Mouse (Mus musculus): ENCODE measurements around the gene Gm13723.

Gm13723 gene

GRCm38 (mm10) chr2:86874702-86875101, at the start of gene Gm13723:
Gene Gm13723, minus strand, starts transcription at chr2:86874802.
- in situ Hi-C loops (cut with MboI, MseI) = no loop called here

- in situ Hi-C loops (cut with MboI, MseI) = no loop called here
These were observed 31.0 kb upstream of the Gm13723 start for GRCm38 (mm10) chr2:86905647-86906046.

GRCm38 (mm10) chr2:86892116-86892515, 17.5 kb upstream of the Gm13723 start, which contains the start of gene Olfr1097:
Gene Olfr1097, minus strand, starts transcription at chr2:86892216.
- in situ Hi-C loops (cut with MboI, MseI) = no loop called here

- in situ Hi-C loops (cut with MboI, MseI) = no loop called here
These were observed 23.0 kb downstream of the Gm13723 start, which contains the start of gene Olfr1095 for GRCm38 (mm10) chr2:86851596-86851995. Gene Olfr1095, minus strand, starts transcription at chr2:86851696.

DNA sequence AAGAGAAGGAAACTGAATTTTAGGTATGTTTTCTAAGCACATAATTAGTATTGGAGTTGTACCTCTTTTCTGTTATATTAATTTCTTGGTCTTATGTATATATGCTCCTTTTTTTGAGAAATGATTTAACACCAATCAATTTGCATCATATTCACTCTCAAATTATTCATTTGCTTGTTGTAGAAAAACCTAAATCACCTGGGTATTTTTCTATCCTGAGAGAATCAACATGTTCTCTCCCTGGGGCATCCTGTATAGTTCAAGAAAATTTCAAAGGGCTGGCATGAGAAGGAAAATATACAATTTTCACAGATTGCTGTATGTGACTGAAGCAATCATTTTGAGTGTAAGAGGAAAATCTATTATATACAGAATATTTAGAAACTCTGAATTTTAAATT, 50.2 kb downstream of the Gm13723 start, which contains the start of gene Olfr1094:
Gene Olfr1094, plus strand, starts transcription at position 301 of the 400 bp plus-strand sequence.
- in situ Hi-C loops (cut with MboI, MseI) = no loop called here

Data from T-helper 17 cell (primary cell).